Mouse (Mus musculus) retina, embryonic 14.5 days (tissue): Measurements from ENCODE around the gene Alox12e.
"Not testable (repeated sequence)": the region's sequence is repeated elsewhere in the genome, so short reads cannot be mapped to it uniquely, and the experiment has no call there.

Experiments
- DNase-seq: peaks from one replicate; pipeline ENCODE4 v3.0.0-alpha.2; 2015; ENCODE audit warnings: low spot score

The Alox12e gene

DNA sequence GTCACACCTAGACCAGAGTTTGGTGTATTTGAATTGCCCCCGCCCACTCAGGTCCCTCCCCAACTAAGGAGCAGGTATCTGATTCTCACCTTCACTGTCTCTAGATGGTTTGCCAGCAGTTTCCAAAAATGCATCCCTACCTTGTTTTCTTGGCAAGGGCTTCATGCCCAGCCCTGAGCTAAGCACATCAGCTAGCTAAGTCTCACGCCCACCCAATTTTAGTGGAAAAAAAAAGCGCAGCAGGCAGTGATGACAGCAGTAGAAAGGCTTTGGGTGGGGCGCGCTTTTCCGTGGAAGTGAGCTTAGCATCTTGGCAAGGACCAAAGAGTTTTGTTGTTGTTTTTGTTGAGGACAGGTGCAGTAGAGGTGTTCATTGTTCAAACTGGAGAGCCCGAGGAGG, at the start of gene Alox12e:
Gene Alox12e (minus strand): TSS at position 101 of the 400 bp plus-strand sequence.
- no peak for DNase-seq

DNA sequence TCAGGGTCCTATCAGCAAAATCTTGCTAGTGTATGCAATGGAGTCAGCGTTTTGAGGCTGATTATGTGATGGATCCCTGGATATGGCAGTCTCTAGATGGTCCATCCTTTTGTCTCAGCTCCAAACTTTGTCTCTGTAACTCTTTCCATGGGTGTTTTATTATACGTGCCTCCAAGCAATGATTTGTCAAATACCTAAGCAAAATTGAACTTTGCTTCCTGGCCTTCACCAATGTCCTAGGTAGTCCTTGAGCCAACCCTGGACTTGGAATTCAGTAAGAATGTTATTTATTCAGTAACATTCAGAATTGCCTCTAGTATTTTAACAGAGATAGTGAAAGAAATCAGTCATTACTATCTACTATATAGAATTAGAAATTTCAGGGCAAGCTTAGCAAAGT, 46.2 kb upstream of the Alox12e start:
- DNase-seq: not testable (repeated sequence)

DNA sequence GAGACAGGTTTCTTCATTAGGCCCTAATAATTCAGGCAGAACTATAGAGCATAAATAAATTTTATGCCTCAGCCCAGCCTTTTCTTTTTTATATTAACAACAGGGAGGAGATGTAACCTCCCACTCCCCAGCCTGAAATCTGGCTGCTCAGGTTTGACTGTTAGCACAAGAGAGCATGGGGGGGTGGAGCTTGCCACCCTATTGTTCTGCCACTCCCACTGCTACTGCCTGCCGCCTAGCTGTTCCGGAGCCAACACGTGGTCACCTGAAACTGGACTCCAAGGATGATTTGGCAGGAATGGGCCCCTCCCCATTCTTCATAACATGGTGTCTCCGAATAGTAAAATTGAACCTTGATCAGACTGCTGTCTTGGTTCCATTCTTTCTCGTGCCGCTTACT, 45.3 kb upstream of the Alox12e start:
- not testable (repeated sequence) for DNase-seq

DNA sequence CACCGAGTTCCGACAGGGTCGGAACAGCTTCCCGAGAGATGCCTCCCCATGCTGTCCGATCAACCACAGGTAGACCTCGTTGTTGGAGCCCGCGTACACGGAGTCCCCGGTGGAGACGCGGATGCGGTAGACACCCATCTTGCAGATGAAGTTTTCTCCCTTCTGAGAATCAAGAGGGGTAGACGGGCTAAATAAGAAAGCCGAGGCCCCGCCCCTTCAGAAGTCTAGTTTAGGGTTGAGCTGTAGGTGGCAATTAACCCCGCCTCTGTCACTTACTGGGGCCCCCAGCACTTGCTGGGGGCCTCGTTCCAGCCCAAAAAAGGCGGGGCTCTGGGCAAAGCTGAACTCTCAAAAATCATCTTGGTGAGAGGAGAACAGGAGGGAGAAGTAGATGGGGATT, 29.4 kb upstream of the Alox12e start, which contains the start of gene Alox15:
Gene Alox15 (minus strand): TSS at position 164 of the 400 bp plus-strand sequence.
- DNase-seq: peak; percentile 15

DNA sequence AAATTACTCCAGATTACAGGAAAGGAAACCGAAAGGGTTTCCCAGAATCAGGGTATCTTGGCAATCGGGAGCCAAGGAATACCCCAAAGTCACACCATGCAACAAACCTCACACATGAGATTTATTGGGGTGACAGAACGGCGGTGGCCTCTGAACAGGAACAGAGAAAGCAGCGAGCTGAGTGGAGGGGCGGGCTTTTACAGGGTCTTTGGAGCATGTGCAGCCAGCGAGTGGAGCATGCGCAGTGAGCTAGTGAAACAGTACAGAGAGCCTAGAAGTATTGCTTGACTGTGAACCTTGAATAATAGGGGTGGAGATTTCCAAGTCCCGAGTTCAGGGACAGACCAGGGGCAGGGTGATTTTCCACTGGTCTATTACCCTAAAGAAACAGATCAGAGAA, 26.2 kb upstream of the Alox12e start:
- no peak for DNase-seq

DNA sequence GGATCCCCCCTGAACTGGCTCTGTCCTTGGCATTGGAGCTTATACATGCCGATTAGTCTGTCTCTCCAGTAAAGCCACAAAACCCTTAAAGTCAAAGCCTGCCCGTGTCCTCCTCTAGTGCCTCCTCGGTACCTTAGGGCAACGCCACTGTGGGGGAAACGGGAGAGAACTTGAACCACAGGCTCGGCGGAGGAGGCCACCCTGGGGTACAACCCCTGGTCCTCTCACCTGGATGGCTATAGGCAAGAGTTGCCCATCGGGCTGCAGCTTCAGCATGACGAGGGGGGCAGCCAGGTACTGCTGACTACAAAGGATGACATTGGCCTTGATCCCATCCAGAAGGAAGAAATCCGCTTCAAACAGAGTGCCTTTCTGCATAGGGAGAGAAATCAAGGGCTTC, 25.4 kb upstream of the Alox12e start:
- DNase-seq: no peak

DNA sequence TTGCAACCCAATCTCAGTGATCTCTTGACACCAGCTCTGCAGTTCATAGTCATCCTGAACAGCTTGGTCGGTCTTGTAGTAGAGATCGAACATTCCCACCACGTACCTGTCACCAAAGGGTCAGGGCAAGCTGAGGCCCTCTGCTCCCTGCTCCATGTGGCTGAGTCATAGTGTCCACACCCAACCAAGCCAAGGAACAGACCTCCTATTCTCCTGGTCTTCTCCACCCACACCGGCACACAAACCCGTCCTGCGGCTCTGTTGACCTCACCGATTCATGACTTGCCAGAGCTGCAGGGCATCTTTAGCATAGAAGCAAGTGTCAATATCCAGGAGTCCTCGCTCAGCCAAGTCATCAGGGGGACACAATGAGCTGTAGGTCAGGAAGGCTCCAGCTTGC, 23.1 kb upstream of the Alox12e start:
- no peak for DNase-seq

DNA sequence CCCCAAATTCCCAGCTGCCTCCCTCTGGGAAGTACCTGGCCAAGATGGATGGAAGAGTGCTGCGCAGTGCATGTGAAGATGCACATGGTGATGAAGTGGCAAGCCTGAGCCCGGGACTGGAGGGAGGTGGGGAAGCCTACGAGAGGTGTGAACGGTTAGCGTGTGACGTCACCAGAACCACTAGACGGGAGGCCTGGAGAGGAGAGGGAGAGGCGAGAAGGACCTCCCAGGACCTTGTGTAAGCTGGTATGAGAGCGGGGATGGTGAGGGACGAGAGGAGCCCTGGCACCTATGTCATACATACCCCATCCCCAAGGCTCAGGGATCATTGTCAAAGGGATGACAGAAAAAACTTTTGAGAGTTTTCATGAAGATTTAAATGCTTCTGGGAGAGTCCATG, 22.6 kb upstream of the Alox12e start:
- no peak for DNase-seq

DNA sequence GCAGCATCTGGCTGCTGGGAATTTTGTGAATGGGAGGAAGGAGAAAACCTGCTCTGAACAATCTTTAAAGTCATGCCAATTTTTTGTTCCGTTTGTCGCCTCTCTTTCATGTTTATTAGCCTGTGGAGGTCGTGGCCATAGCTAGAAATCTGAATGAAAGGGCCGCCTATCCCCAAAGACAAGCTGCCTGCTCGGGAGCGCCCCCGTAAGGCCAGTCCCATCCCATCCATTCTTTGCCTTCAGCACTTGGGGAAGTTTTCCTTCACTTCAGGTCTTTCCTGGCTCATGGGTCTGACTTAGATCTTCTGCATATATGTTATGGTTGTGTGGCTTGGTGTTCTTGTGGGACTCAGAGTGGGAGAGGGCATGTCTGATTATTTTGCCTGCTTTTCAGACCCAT, 17.1 kb upstream of the Alox12e start:
- DNase-seq: no peak

DNA sequence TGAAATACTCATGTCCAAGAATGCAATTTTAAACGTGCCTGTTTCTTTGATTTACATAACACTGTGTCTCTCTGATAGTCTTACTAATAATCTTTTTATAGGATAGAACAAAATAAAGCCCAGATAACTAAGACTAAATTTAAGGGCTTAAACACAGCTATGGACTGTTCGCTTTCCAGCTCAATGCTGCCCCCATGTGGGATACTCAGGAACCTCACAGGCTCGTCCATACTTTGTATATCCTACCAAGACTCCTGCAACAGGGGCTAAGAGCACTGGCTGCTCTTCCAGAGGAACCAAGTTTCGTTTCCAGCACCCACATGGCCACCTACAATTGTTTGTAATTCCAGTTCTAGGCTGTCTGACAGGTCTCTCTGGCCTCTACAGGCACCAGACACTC, 12.0 kb upstream of the Alox12e start:
- DNase-seq: peak; percentile 78

DNA sequence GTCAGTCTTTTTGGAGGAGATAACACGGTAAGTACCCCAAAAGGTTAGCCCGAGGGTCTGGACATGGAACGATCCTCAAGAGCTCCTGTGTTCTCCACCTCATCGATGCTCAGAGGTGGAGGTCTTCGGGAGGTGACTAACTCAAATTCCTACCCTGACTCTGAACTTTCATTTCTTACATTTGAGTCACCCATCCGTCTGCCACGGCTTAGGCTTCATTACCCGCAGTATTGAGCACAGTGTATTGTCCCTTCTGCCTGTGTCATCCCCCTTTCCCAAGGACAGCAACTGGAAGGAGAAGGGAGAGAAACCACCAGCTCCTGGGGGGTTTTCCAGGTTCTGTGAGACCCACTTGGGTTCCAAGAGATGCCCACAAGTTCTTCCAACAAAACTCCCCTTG, 2.3 kb upstream of the Alox12e start:
- DNase-seq: no peak

DNA sequence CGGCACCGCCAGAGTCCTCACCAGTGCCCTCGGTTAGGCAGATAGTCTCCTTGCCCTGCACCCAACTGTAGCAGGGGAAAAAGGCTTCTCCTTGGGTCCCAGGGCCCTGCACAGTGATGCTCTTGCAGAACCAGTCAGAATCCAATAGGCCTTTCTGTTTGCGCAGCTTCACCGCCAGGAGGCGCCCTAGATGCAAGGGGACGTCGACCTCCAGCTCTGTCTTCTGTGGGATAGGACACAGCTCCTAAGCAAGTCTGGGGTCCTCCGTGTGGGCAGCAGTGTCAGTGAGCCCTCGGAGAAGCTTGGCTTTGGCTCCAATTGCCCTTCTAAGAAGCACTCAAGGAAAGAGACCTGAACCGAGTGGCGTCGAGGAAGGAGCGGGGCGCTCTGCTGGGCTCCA, 764 bp downstream of the Alox12e start:
- peak; percentile 79 for DNase-seq

DNA sequence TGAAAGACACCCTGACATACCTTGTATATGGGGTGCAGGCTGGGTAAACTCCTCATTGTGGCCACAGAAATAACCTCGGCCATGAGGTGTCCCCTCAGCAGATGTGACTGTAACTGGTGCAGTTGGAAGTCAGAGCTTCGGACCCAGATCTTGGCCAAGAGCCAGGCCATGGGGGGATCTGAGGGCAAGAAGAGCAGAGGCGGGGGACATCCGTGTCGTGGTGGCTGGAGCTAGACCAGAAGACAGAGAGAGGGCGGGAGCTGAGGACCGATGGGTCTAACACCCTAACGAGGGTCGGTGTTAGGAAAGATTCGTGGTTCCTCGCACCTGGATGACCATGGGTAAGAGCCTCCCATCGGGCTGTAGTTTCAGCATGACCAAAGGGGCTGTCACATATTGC, 2.8 kb downstream of the Alox12e start:
- no peak for DNase-seq

DNA sequence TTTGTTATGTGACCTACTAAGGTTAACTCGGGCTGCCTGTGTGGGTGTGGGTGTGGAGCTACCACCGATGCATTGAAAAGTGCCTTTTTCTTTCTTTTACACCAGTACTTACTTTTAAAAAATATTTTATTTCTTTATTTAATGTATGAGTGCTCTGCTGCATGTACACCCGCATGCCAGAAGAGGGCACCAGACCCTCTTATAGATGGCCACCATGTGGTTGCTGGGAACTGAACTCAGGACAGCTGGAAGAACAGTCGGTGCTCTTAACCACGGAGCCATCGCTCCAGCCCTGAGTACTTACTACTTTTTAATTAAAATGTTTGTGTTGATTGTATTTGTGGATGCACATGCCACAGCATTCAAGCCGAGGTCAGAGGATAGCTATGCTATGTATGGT, 8.6 kb downstream of the Alox12e start:
- DNase-seq: peak; percentile 23

DNA sequence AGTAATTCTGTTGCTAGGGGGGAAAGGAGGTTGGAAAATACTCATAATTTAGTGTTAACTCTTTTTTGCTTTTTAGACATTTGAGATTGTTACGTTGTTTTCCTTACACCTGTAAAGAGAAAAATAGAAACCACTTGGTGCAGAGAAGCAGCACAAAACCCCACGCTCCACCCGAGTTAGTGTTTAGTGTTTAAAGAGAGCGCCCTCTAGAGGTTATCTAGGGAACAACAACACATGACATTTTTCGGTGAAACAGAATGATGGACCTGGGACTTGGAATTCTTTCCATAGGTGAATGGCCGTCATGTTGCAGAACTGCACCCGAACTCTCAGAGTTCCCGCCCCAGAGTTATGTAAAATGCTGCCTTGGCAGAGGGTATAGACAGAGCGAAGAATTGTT, 13.1 kb downstream of the Alox12e start:
- peak; percentile 74 for DNase-seq

DNA sequence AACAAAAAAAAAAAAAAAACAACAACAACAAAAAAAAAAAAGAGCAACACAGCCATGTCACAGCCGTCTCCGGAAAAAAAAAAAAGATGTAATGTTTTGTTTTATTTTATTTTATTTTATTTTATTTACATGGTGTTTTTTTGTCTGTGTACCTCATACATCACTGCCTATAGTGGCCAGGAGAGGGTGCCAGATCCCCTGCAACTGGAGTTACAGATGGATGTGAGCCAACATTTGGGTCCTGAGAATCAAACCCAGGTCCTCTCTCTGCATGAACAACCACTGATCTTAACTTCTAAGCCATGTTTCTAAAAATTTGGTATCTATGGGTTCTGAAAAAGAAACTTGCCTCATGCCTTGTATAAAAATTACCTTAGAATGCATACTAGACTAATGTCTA, 14.1 kb downstream of the Alox12e start:
- DNase-seq: no peak

DNA sequence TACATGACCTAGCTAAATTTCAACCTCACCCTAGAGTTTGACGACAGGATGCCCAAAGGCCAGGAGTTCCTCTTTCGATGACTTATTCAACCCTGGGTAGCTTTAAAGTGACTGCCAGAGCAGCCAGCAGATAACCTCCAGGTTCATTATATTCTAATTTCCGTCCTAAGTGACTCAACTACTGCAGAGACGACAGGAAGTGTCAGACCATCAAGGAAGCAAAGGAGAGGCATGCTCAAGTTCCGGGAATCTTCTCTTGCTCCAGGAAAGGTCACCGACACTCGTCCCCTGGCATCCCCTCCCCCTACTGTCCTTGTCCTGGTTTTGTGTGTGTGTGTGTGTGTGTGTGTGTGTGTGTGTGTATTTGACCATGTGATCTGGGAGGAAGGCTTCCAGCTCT, 16.3 kb downstream of the Alox12e start:
- no peak for DNase-seq

DNA sequence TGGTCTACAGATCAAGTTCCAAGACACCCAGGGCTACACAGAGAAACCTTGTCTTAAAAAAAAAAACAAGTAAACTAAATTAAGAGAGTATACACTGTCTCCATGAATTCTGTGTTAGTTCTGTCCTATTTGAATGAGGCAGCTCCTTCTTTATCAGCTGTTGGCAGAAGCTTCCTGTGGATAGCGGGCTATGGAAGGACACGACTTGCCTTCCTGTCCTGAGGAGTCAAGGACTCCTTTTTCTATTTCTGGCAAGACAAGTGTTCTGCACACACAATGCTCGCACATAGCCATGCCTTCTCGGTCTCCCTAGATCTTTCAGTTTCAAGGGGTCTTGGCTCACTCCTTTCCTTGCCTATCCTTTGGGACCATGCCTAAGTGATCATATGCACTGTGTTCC, 20.1 kb downstream of the Alox12e start:
- DNase-seq: no peak

DNA sequence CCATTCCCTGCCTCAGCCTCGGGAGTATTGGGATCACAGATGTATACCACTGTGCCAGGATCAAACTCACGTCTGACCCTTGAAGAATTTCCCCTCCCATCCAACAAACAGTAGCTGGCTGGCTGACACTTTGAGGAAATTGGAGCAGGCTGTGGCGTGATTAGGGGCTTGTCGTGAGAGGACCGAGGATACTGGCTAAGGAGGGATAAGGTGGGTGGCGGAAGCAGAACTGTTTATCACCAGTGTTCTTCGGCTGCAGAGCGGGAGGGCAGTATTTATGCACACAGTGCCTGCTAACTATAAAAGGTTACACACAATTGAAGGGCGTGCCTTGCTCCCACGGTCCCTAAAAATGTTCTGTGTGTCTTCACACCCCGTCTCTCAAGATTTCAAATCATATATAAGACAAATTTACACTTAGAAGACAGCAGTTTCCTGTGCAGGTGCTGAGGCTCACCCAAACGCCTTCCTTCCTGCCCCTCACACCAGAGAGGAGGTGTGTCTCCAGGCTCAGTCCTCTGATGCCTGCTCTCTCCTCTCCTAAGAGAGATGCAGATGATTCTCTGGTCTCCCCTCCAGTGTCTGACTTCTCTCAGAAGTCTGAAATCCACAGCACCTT, 24.5 kb downstream of the Alox12e start:
- no peak for DNase-seq

DNA sequence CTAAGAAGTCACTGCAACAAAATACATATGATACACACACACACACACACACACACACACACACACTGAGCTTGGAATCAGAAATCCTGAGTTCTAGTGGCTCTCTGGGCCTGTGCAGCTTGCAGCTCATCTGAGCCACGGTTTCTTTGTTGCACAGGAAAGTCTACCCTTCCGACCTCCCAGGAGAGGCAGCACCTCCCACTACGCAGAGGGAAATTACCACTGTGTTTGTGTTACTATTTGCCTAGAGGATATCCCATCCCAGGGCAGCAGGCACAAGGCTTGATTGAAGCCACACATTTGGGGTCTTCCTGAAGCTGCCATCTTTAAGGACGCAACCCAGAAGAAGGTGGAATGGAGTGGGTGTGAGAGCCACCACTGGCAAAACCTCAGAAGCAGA, 25.0 kb downstream of the Alox12e start:
- no peak for DNase-seq

DNA sequence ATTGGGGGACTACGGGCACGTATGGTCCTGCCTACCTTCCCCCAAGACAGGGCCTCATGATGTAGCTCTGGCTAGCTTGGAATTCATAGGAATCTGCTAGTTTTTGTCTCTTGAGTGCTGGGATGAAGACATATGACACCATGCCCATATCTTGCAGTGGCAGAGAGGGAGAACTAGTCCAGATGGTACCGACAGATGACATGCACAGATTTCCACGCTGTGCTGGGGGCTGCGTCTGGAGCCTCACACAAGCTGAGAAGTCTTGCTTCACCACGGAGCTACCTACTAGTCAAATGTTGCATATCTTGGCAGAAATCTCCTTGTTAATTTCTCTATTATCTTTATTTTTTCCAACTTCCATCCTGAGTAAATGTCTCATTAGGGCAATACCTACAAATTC, 28.5 kb downstream of the Alox12e start:
- no peak for DNase-seq

DNA sequence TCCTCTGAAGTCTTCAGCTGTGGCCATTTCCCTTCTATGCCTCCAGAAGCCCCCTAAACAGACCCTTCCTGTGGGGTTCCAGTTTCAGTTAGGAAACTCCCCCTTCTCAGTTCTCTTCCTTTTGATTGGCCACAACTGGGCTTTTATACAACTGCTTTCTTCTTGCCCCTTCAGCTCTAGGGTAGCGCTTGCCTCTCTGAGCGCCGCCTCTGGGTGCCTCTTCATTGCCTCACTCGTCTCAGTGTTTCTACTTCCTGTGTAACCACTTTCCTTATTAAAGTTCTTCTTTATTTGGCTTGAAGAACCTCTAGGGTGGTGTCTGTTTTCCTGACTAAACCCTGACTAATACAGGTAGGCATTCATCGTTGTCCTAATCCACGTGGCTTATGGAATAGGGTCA, 31.2 kb downstream of the Alox12e start:
- DNase-seq: no peak

DNA sequence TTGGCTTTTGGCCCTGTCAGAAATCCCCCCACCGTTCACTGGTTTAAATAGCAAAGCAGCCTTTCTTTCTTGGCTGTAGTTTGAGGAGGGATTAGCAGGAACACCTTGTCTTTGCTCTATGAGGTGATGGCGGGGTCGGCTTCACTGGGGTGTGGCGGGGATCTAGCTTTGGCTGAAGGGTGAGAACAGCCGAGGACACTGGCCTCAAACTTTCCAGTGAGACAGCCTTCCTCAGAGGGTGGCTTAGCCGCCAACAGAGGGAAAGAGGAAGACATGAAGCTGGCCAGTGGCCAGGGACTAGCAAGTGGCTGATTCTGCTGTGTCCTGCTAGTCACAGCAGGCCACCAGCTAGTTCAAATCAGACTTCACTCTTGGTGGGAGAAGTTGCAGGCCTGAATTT, 33.2 kb downstream of the Alox12e start:
- no peak for DNase-seq

DNA sequence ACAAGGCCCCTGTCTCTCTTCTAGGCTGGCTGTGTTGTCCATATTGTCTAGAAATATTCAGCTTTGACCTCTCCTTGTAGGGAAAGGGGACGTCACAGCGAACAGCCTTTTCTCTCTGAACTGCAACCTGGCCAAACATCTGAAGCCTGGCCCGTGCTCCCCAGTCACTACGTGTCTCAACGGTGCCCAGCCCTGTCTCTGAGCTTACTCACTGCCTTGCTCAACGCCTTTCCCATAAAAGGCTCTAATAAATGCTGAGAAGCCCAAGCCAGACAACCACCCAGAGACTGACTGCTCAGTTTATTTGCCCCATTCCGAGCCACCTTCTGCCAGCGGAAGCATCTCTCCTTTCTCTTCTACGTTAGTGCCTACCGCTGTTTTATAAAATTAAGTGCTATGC, 34.3 kb downstream of the Alox12e start:
- no peak for DNase-seq

DNA sequence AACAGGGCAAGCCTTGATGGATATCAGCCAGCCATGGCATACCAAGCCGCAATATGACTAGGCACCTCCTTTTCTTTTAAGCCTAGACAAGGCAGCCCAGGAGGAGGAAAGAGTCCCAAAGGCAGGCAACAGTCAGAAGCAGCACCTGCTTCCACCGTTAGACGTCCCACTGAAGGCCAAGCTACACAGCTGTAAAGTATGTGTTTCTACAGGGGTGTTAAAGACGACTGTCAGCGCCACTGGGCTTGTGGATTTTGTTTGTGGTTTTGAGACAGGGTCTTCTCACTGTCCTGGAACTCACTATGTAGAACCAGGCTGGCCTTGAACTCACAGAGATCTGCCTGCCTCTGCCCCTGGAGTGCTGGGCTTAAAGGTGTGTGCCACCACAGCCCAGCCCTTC, 36.7 kb downstream of the Alox12e start:
- no peak for DNase-seq
